Mouse (Mus musculus) monocyte, adult 59 days (primary cell): ENCODE results near the gene Dnajc4. TPM values are rescaled to one million over a fixed set of nuclear protein-coding genes. Genes with fewer than 3 reads are reported as not detected.

Experiments
- total RNA-seq, 2 experiments: library from RNA; stranded (reverse); gene quantifications; one replicate each; pipeline ENCODE4 v1.2.4; 2023

The Dnajc4 gene
- 10 to 100 TPM; 22.5 to 25.3 TPM for total RNA-seq

DNA sequence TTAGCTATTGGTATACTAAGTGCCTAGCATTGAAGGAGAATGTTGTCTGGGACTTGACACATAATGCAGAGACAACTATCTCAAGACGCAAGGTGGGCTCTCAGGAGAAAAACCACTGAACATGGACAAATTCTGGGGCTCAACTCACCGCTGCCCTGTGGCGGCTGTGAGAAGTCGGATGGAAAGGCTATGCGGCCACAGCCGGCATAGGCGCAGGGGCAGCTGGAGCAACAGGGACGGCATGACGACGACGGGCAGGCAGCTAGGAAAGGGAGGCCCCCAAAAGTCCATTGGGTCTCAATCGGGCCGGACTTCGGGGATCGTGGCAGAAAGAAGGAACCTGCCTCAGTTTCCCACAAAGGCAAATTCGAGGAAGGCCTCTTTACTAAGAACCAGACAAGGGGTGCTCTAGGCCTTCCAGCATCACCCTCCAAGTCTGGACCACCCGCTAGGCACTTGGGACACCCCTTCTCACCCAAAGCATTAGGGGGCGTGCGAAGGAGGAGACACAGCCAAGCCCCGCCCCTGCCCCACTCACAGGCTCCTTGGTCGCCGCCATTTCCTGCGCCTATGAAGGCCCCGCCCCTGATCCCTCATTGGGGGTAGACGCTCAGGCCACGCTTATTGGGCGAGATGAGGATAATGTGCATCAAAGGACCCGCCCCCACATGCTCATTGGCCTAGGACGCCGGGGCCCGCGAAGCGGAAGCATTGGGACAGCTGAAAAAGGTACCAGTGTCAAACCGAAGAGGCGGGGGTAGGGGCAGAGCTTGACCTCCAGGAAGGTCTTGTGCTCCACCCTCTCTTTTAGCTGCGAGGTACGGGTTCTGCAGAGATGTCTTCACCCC, at the start of gene Dnajc4:
Dnajc4 (minus strand) TSS at position 562 of the 848 bp plus-strand sequence.

DNA sequence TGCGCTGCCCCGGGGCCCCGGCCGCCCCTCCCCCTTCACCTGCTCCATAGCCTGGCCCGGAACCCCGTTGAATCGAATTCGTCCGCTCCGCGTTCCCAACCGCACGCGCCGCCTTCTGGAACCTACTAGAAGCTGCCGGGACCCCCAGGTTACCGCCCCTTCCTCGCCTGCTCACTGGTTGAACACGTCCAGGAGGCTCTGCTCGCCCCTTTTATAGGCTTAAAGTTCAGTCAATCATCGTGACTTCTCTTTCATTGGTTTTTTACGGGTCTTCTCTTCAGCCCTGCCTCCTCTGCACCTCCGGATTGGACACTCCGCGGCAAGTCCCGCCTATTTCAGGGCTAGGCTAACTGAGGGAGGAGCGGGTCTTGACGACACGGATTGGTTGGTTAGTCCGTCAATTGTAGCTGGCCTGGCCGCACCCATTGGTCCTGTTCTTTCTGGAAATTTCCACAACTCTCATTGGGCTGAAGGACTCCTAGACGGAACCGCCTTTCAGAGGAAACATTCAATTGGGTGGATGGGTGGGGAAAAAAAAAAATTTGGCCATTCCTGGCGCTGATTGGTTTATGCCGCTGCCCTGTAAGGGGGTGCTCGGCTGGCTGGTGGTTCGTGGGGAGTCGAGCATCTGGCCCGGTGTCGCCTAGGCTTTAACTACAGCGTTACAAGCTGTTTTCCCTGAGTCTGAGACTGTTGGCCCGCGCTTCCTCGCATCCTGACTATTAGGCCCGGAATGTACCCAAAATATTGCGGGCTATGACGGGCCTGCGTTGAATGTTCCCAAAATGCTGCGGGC, 47.7 kb upstream of the Dnajc4 start, which contains the start of gene Stip1:
Stip1 (minus strand) TSS at position 127 of the 796 bp plus-strand sequence.

DNA sequence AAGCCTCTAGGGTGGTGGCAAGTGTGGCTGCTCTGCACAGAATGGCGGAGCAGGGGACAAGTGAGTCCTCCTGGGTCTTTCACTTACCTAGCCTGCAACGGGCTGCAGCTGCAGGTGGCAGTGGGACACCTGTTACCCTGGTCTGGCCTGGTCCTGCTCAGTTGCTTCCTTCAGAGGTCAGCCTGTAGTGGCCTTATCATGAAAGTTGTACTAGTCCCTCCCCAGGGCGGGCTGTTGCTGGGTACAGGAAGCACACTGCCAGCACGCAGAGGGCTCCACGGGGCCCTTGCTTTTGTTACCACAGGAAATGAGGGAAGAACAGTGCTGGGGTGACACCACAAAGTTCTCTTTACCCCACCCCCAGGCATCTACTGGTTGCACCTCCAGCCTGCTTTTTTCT, 26.8 kb upstream of the Dnajc4 start, which contains the start of gene Fermt3:
Fermt3 (minus strand) TSS at position 279 of the 400 bp plus-strand sequence.

DNA sequence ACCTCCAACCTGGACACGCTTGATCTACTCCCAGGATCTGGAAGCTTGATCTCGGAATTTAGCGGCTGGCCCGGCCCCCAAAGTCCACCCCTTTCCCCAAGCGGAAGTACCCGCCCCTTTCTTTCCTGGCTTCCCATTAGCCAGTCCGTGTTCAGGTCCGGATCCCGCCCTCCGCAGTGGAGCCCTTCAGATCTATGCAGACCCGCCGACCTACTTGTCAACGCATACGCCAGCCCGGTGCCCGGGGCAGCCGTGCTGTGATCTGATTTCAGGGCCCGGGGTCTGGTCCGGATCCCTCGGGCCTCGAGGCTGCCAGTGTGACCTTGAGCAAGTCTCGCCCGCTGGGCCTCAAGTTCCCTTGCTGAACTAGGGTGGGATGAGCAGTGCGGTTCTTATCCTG, 3.6 kb upstream of the Dnajc4 start, which contains the start of the genes Nudt22 and Trpt1:
Nudt22 (minus strand) TSS at position 112 of the 400 bp plus-strand sequence.
Trpt1 (plus strand) TSS at position 126 of the 400 bp plus-strand sequence.

DNA sequence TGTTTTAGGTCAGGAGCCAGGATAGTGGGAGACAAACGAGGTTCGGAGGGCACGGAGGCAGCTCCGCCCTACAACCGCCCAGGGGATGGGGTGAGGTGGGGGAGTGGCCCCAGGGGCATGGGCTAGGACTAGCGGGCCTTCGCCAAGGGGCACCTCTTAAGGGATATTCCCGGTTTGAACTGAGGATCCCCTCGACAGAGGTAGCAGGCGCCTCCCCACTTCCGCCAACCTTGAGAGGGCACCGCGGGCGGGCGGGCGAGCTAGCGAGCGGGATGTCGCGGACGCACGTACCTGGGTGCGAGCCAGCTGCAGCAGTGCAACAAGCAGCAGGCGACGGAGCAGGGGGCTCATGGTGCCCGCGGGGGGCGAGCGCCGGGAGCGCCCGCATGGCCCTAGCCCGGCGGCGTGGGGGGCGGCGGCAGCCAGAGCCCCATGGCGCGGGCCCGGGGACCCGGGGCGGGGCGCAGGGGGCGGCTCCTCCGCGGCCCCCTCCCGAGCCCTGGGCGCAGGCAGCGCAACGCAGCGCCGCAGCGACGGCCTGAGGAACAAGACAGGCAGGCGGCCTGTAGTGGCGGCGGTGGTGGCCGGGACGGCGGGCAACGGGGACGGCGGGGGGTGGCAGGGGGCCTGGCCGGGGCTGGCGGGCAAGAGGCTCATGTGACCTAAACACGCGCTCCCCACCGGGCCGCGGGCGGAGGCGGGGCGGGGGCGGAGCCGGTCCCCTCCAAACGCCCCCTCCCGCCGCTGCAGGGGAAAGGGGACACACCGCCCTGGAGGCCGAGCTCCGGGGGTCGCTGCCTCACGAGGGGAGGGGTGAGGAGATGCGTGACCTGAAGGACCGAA, 5.1 kb downstream of the Dnajc4 start, which contains the start of gene Vegfb:
Vegfb (minus strand) TSS at position 591 of the 843 bp plus-strand sequence.

DNA sequence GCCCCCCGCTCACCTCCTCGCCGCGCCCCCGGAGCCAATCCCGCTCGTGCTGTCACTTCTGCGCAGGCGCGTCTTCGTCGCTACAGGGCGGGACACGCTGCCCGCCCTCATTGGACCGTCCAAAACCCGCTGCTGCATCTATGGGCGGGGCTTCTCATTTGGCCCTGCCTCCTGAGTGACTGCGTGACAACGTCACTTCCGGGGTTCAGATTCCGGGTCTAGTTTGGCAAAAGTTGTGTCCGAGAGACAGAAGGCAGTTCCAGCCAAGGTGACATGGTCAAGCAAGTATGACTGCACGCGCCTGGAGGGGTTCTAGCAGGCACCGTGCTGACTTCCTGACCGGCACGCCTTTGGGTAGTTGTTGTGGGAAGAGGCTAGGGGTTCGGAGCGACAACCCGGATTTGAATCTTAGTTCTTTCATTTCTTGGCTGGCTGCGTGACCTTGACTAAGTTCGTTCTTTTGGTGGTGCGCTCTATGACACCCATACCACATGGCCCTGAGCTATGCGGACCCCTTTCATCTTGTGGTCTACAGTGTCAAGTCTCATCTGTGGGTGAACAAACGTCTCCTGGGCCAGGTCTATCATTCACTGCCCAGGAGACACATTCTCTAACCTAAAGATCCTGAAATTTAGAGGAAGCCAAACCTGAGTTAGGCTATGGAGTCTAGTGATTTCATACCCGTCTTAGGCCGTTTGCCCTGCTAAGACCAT, 11.8 kb downstream of the Dnajc4 start, which contains the start of gene Fkbp2:
Fkbp2 (minus strand) TSS at position 121 of the 713 bp plus-strand sequence.

DNA sequence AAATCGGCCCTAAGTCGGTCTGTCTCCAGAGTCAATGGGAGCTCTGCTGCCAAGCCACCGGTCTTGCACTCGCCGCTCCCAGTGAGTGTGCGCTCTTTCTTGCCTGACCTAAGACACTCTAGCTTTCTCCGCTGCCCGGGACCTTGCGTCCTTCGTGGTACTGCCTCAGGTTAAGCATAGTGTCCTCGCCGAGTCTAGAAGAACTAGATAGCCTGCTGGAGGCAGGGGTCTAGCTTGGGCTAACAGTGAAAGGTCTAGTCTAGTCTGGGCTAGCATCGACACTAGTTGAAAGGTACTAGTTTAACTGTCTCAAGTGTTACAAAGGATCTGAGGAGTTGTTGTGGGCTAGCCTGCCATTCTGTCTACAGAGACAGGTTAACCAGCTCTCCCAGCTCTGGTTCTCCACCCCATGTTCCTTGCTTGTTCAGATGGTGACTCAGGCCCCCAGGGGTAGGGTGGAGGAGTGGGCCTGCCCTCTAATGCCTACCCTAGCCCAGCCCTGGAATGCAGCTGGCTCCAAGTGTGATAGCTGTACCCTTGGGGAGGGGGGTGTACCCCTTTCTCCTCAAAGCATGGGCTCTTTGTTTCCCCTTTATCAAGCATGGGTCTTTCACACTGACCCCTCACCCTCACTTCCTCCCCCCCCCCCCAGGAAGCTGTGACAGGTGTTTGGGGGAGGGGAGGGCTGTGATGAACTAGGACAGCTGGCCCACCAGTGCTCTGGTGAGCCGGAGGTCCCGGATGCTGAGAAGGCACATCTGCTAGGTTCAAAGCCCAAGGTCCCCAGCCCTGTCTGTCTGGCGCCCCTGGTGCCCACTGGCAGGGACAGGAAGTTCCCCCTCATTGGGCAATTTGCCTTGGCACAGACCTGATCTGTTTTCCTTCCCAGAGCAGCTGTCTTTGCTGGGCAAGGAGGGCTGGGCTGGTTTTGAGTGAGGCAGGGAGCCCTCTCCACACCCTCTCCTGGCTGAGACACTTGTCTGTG, 16.5 kb downstream of the Dnajc4 start, which contains the start of gene Plcb3:
Plcb3 (minus strand) TSS at position 934 of the 985 bp plus-strand sequence.

DNA sequence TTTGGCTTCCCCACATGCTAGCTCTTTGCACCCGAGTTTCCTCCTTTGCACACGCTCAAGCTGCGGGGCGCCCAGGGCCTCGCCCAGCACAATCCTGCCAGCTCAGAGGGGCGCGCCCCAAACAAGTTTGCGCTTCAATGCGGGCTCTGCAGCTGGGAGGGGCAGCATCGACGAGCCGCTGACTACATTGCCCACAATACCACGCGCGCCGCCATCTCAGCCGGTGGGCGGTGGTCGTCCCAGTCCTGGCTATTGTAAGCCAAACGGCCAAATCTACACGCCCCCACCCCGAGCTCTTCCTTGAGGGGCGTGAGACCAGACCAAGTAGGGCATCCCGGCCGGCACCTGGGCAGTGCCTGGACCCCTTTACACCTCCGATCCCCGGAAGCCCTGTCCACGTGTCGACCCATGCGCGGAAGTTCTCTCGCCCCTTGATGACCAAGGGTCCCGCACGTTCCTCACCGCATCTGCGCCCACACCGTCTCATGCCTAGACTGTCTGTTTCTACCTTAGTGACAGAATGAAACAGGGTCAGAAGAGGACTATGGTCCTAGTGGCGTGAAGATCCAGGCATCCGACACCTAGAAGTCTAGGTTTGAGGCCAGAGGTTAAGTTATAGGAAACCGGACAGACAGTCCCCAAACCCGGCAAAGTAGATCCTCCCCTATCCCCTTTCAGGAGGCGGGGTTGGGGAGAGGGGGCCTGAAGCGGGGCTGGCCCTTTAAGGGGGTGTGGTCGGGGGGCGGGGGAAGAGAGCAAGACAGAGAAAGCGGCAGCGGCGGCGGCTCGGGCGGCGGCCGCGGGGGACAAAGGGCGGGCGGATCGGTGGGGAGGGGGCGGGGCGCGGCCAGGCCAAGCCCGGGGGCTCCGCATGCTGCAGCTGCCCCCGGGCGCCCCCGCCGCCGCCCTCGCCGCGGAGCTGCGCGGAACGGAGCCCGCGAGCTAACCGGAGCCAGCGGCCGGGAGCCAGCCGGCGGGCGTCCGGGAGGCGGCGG, 17.9 kb downstream of the Dnajc4 start, which contains the start of gene Ppp1r14b:
Ppp1r14b (plus strand) TSS at position 758 of the 995 bp plus-strand sequence.

DNA sequence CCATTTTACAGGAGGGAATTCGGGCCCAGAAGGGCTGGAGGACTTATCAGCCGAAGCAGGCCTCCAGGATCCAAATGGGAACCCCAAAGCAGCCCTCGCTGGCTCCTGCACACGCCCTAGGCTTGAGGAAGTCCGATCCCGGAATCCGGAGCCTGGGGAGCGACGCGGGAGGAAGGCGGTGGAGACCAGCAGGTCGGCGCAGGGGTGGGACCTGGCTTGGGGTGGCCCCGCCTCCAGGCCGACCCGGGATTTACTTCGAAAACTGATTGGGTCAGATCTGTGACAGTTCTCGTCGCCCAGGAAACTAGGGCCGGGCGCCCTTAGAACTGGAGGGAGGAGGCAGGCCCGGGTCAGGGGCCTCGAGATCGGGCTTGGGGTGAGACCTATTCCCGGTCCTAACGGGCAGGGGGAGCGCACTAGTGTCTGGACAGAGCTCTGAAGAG, 50.1 kb downstream of the Dnajc4 start, which contains the start of gene Gpr137:
Gpr137 (minus strand) TSS at position 232 of the 443 bp plus-strand sequence.

DNA sequence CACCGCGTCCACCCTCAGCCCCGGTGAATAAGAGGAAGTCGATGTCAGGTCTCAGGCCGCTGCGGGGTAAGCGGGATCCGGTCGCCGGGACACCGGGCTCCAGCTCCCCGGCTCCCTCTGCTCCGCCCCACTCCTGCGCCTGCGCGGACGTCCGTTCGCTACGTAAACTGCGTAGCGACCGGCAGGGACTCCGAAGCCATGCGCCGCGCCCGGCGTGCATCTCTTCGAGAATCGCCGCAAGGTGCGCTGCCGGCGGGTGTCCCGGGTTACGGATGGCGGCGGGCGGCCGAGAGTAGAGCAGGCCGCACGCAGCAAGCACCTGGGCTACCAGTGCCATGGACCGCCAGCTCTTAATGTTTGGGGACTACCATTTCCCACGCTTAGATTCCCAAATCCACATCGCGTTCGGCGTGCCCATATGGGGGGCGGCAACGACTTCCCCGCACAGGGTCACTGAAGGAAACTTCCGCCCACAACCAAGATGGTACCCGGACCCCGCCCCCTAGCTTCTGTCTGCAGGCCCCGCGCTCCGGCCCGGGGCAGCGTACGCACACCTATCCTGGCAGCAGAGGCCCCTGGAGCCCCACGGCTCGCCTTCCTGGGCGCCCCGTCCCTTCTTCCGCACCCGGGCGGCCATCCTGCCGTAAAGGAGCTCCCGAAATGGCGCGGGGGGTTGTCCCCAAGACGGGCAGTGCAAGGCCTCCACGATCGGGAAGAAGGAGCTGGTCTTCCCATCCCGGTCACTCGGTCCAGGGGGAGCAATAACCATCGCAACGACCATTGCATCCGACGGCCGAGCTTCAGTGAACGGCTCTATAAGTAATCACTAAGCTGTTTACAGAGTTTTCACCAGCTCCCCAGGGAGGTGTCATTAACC, 50.8 kb downstream of the Dnajc4 start, which contains the start of gene Bad:
Bad (plus strand) TSS at position 490 of the 877 bp plus-strand sequence.

Other genes with a start within 250 kb of the Dnajc4 start
- 10 to 100 TPM; 44.6 to 47.2 TPM for gene Rps6ka4, start 151.9 kb downstream of the Dnajc4 start, total RNA-seq
- 100 to 1,000 TPM in 1 of 2 experiments, 10 to 100 TPM in 1; 90.6 to 102 TPM for gene Ccdc88b, start 134.4 kb downstream of the Dnajc4 start, total RNA-seq
- 100 to 1,000 TPM; 148 to 158 TPM for gene Trmt112, start 82.9 kb downstream of the Dnajc4 start, total RNA-seq
- 100 to 1,000 TPM; 664 to 666 TPM for gene Prdx5, start 82.5 kb downstream of the Dnajc4 start, total RNA-seq
- 10 to 100 TPM; 51.8 to 51.9 TPM for gene Esrra, start 70.8 kb downstream of the Dnajc4 start, total RNA-seq
- gene Catsperz, start 67.2 kb downstream of the Dnajc4 start, total RNA-seq: not detected
- not detected for gene Kcnk4, start 58.1 kb downstream of the Dnajc4 start, total RNA-seq
- gene Bad, start 50.7 kb downstream of the Dnajc4 start, total RNA-seq: 10 to 100 TPM; 23.4 to 30.4 TPM
- 10 to 100 TPM; 29.9 to 30.8 TPM for gene Gpr137, start 50.1 kb downstream of the Dnajc4 start, total RNA-seq
- 10 to 100 TPM; 54.6 to 62.8 TPM for gene Ppp1r14b, start 17.6 kb downstream of the Dnajc4 start, total RNA-seq
- gene Plcb3, start 16.1 kb downstream of the Dnajc4 start, total RNA-seq: 10 to 100 TPM; 33.4 to 35.2 TPM
- 10 to 100 TPM; 46.1 to 59.4 TPM for gene Fkbp2, start 12.1 kb downstream of the Dnajc4 start, total RNA-seq
- gene Vegfb, start 4.9 kb downstream of the Dnajc4 start, total RNA-seq: 10 to 100 TPM in 1 of 2 experiments, 1 to 10 TPM in 1; 9.7 to 12.2 TPM
- 10 to 100 TPM; 11.1 to 16.9 TPM for gene Nudt22, start 3.5 kb upstream of the Dnajc4 start, total RNA-seq
- 1 to 10 TPM; 1.4 to 1.9 TPM for gene Trpt1, start 3.6 kb upstream of the Dnajc4 start, total RNA-seq
- gene Fermt3, start 26.9 kb upstream of the Dnajc4 start, total RNA-seq: 100 to 1,000 TPM; 282 to 286 TPM
- 10 to 100 TPM; 61.2 to 64.6 TPM for gene Stip1, start 47.4 kb upstream of the Dnajc4 start, total RNA-seq
- gene Macrod1, start 64.2 kb upstream of the Dnajc4 start, total RNA-seq: 1 to 10 TPM; 6.4 to 8.0 TPM
- gene Flrt1, start 113.2 kb upstream of the Dnajc4 start, total RNA-seq: not detected
- gene Otub1, start 213.7 kb upstream of the Dnajc4 start, total RNA-seq: 10 to 100 TPM; 77.9 to 92.2 TPM
- 100 to 1,000 TPM; 337 to 344 TPM for gene Cox8a, start 225.0 kb upstream of the Dnajc4 start, total RNA-seq
- 10 to 100 TPM; 28.4 to 30.2 TPM for gene Naa40, start 248.6 kb upstream of the Dnajc4 start, total RNA-seq